Mouse (Mus musculus) spleen, adult 12 weeks (tissue): ENCODE measurements around the gene Kcnq5.
"Not testable (repeated sequence)": the region's sequence is repeated elsewhere in the genome, so short reads cannot be mapped to it uniquely, and the experiment has no call there.

Experiments
- DNase-seq: peaks from one replicate; pipeline ENCODE4 v3.0.0; 2022; ENCODE audit warnings: low spot score

Kcnq5 gene

DNA sequence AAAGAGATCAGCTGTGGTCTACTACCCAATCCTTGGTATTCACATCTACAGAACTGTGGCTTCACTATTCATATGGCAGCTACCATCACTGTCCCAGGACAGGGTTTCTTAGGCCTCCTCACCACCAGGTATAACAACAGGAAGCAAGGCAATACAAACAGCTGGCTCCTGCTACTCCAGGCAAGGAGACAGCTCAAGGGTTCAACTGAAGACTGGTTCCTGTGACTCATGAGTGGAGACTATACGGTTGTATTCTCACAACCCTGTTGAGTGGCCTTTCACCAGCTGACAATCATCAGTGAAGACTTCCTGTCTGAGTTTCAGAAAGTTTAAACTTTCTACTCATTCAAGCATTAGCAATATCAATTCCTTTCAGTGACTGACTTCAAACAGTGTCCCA, 327.7 kb downstream of the Kcnq5 start:
- DNase-seq = no peak

DNA sequence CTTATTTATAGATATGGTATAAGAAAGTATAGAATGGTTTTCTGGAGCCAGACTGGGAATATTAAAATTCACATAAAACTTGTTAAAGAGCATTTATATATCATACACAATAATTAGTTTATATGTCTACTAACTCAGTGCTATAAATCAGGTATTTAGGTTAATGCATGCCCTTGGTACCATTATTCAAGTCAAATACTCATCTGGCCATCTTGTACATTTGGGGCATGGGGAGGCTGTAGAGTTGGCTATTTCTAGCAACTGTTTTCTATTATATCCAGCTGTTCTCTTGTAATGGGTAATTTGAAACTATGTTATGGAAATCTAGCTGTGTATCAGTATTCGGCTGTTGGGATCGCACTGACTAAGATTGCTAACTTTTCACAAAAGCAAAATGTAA, 339.3 kb downstream of the Kcnq5 start:
- DNase-seq = no peak

DNA sequence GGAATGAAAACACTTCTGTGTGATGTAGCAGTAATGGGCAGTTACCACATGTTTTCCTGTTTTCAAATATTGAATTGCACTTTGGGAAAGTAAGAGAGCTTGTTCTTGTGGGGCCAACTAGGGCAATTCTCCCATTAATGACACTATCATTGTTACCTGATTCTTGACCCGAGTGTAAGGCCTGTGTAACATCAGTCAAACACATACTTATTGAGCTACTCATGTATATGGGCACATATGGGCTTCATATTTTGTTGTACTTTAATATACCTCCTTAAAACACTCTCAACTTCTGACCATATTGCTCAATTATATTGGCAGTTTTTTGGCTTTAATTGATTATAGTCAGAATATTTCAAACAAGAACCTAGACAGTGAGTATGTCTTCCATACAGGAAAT, 339.7 kb downstream of the Kcnq5 start:
- no peak for DNase-seq

DNA sequence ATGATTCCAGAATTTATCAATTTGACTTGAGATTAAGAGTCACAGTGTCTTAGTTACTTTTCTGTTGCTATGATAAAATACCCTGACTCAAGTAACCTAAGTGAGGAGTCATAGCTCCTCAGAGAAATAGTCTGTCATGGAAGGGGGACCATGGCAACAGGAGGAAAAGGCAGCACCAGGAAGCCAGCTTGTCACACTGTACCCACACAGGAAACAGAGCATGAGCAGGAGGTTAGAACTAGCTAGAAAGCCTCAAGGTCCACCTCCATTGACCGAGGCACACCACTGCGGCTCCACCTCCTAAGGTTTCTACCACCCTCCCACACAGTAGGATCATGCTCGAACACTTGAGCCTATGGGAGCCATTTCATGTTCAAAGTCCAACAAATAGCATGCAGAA, 343.0 kb downstream of the Kcnq5 start:
- no peak for DNase-seq

DNA sequence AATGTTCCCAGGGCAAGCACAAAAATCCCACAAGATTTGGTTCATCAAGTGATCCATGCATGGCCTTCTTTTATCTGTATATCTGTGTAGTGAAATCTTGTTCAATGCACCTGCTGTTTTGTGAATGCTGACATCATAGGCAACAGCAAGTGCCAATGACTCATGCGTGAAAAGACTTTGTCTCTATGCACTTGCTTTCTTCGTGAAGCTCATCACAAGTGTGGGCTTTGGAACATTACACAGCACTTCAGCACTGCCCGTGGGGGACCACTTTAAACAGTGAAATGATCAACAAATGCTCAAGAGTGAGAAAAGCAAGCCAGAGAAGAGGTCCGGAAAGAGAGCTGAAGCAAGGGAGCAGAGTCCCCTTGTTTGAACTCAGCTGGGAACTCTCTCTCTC, 345.1 kb downstream of the Kcnq5 start:
- no peak for DNase-seq

DNA sequence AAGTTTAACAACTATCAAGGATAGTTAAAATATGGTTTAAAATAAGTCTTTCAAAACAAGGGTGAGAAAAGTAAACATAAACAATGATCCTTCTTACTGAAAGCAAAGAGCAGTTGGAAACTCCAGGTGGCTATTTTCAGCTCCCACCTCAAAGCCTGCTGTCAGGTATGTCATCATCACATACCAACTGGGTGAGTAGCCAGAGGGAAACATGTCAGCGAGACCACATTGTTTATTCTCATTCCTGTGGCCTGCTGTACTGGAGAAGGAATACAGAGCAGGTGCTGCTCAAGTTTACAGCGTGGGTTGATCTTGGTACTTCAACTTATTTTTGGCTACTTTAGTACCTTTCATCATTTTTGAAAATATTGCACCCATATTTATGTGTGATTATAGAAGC, 347.8 kb downstream of the Kcnq5 start:
- DNase-seq = no peak

DNA sequence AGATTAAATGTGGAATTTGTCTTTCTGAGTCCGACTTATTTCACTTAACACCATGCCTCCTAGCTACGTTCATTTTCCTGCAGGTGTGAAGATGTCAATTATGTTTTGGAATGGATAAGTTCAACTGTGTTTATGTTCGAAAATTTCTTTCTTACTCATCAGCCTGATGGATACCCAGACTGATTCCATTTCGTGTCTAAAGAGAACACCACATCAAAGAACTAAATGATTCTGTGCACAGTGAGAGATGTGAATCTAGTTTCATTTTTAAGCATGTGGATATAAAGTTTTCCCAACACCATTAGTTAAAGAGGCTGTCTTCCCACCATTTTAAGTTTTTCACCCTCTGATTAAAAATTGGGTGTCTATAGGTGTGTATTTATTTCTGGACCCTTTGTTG, 357.7 kb downstream of the Kcnq5 start:
- DNase-seq = no peak

DNA sequence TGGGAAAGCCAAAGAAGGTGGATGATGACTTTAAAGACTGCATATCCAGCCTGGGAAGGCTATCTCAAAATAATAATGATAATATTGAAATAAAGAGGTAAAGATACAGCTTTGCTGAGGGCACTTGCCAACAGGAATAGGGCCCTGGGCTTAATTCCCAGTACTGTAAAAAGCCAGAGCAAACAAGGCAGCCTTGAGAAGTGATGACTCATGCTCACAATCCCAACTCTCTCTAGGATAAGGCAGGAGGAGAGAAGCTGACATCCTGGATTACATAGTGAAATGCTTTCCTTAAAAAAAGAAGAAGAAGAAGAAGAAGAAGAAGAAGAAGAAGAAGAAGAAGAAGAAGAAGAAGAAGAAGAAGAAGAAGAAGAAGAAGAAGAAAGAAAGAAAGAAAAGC, 359.2 kb downstream of the Kcnq5 start:
- DNase-seq = no peak

DNA sequence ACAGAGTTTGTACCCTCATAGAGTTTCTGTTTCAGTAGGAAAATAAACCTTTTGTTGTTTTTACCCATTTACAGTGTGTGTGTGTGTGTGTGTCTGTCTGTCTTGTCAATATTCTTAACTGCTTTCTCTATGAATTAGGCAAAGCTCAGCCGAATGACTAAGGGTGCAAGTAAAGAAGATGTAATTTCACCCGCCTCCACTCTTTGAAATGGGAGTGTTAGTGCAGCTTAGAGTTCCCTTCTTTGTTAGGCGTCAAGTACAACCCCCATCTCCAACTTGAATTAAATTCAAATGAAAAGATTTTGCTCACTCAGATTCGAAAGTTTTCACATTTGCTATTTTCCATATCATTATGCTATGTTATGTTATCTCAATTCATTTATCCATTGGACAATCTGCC, 361.1 kb downstream of the Kcnq5 start:
- no peak for DNase-seq

DNA sequence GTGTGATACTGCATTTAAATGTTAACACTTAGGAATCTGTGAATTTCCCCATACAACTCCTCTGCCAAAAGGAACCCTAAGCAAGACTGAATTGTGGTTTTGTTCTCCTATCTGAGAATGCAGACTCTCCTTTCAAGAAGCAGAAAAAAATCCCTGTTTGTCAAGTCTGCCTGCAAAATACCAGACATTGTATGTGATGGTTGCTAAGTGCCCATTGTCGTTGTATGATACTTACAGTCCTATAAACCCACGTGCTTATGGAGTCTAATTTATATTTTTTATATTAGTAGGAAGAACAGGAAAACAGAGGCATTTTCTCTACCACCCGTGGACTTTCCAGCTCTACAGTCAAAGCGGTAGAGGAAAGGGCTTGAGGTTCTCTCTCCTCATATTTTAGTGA, 367.9 kb downstream of the Kcnq5 start:
- no peak for DNase-seq

DNA sequence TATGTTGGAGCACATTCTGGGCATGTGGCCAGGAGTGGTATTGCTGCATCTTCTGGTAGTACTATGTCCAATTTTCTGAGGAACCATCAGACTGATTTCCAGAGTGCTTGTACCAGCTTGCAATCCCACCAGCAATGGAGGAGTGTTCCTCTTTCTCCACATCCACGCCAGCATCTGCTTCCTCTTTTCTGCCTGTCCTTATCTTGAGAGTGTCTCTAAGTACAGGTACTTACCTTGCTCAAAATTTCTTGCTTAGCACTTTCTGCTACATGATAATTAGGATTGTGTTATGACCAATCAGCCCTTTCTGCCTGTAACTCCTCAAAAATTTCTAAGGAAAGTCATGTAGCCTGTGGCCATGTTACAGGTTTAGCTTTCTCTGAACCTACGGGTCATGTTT, 394.3 kb downstream of the Kcnq5 start:
- not testable (repeated sequence) for DNase-seq

DNA sequence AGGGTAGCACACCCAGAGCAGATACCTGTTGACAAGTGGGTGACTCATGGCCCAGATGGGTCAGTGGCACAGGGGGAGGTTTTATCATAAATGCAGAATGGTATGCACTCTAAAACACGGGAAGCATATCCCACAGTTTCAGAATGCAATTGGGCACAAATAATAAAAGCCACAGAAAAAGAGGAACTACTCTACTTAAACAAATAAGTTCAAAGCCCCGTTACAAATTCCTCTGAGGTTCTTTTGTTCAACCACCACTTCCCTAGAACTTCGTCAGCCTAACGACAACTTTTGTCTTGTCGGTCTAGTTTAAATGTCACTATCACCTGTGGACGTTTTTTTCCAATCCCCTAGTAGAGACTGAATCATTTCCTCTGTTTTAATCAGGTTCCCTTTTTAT, 407.1 kb downstream of the Kcnq5 start:
- no peak for DNase-seq

DNA sequence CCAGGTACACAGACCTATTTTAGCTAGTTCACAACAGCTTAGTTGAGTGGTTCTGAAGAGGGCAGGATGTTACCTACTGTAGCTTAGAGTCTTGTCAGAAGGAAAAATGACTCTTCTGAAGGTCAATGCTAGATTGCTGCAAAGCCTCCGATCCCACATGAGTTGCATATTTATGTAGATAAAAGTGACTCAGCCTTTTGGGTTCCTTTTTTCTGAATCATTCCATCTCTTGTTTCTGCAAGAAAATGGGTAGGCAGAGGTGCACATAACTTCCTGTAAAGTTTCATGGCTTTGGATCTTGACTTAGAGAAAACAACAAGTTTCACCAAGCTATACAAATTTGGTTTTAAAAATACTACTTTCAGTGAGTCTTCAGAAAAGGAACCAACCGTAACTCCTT, 409.0 kb downstream of the Kcnq5 start:
- no peak for DNase-seq

DNA sequence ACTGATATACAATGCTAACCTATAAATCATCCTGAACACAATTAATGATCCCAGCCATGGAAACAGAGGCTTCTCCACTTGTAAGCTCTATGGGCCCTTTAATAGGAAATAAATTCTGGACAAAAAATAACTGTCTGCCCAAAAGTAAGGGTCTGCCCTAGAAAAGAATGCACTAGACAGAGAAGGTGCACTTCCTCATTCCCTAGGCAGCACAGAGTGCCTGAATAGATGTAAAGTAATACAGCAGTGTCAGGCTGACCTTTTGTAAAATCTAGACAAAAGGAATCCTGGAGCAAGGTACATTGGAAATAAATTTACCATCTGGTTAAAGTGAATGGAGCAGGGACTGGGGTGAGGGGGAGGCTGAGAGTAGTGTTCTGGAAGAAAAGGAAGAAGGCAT, 417.8 kb downstream of the Kcnq5 start:
- no peak for DNase-seq

DNA sequence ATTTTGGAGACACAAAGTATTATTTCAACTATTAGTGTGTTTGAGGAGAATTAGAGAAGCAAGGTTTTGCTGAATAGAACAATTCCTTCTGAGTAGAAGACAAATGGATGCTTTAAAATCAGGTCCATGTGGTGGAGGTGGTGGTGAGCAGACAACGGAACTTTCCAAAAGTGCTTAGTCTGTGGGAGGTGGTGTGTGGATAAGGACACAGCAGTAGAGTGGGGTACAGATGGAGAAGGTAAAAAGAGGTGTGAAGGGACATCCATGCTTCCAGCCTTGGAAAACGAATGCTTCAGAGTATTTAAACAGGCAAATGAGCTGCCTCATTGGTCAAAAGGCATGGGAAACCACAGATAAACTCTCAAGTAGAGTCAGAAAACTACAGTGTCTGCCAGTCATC, 422.3 kb downstream of the Kcnq5 start:
- DNase-seq = no peak

DNA sequence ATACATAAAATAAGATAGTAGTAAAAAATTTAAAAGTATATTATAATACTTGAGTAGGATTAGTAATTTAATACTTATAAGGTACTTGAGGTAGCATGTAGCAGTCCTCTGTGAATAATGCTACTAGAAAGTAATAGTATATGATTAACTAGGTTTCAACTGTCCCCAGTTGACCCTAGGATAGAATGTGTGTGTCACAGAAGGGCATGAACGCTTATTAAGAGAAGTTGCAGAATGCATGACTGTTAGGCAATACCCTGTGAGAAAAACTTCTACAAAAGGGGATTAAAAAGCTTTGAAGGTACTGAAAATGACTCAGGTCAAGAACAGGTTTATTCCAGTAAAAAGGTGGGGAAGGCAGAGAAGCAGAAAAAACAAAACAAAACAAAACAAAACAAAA, 430.9 kb downstream of the Kcnq5 start:
- no peak for DNase-seq

DNA sequence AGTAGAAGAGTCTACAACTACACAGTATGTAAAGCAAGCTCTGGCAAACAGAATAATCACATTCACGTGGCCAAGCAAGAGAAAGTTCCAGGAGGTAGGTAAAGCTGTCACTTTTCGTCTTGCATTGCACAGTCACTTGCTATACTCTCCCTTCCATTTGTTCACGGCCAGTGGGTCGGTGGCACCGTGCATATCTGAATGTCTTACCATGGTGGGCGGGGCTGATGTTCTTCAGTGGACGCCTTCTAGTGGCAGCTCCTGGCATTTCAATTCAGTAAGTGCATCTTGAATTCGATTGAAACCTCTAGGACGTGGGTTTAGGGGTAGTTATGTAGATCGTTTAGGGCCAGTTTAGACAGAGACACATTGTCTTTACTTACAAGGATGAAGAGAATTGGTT, 439.7 kb downstream of the Kcnq5 start:
- no peak for DNase-seq

DNA sequence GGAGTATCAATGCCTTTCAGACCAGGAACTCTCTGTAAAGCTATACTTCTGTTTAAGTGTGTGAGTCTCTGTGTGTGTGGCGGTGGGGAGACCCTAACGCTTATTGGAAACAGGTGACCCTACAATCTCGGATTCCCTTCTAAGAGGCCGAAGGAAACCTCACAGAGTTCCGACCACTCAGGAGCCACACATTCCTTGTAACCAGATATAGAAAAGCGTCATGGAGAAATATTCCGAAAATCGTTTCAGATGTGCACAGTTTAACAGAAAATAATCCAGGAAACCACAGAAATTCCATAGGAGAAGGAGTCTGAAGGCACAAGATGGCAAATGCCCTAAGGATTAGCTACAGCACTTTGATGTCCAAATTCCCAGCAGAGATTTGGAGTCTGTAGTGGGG, 440.3 kb downstream of the Kcnq5 start:
- DNase-seq = no peak

DNA sequence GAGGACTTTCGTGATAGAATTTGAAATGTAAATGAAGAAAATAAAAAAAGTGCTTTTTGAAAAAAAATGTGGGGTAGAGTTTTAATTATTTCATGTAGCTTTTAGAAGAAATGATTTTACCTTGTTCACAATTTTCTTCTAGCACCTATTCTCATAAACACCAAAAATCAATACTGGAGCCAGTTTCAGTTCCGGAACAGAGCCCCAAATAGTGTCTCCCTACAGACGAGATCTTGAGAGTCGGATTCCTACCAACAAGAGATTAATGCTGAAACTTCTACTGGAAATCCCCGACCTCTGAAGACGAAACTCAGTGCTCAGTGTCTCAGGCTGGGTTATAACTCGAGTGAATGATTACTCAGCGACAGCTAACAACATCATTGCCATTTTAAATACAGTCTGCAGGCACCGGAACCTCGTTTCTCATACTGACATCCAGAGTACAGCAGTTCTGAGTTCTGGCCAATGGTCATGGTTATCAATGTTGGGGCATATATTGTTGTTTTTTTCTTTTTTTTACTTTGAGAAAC, 441.6 kb downstream of the Kcnq5 start:
- DNase-seq = no peak

DNA sequence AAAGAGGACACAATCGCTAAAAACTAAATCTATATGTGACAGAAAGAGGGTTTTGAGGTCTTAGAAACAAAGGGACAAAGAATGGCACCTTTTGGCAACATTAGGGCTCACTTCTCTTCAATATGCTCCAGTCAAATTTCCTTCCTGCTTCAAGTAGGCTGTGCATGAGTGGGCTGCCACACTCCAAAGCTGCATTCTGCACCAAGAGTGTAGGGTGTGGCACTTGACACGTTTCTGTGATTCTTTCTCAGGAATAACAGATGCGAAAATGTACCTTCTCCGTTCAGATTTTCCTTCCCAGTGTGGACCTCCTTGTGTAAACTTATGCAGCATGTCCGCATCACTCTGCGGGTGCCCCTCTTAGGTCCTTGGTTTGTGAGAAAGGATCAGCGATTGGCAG, 455.1 kb downstream of the Kcnq5 start:
- DNase-seq = no peak

DNA sequence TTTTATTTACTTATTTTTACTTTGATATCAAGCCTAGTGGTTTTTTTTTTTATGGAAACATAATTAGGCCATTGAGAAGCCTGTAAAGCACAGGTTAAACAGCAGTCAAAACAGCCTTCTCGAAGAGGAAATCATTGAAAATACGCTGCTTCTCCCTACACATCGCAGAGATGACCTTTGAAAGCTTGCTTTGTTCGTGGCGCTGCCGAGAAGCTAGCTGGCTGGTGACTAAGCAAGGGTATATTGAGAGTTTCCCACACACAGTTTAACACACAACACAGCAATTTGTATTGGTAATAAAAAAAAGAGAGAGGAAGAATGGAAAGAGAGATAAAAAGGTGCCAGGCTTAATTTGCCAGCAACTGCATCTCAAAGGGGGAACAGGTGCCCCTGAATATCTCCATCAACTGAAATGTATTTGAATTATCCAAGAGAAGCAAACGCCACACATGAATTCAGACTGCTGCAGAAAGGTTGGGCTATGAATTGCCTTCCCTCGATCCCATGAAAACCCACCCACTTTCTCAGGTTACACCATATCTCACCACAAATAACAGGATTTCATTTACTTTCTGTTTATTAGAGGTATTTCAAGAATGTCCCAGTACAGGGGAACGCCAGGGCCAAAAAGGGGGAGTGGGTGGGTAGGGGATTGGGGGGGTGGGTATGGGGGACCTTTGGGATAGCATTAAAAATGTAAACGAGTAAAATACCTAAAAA, 461.8 kb downstream of the Kcnq5 start:
- no peak for DNase-seq

DNA sequence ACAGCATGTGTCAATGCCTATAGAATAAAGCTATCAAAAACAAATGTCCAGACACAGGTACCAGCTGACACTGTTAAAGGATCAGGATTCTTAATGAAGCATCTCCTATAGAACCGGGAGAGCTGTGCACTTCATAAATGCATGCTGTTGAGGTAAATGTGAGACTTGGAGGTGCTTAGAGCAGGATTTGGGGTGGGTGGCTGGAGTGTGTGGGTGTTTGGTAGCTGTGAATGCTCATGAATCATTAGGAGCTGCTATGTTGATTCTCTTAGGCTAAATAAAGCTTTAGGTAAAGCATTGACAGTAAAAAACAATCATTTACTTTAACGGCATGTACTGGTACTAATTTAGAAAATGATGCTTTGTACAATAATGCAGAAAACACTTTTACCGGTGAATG, 465.4 kb downstream of the Kcnq5 start:
- no peak for DNase-seq

DNA sequence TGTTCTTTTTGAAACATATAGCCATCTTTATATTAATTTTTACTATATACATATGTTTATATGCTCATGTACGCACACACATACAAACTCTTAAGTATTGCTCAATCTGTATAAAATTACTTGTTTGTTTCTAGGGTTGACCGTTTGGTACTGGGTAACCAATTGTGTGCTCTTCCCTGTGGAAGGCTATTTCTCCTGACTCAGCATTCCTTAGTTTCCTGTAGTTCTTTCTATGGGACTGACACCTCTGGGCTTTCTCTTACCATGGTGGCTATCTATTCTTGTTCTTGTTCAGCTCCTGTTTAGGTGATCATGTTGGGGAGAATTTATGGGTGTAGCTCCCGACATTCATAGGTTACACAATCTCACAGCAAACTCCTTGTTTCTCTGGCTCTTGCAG, 473.1 kb downstream of the Kcnq5 start:
- DNase-seq = no peak

DNA sequence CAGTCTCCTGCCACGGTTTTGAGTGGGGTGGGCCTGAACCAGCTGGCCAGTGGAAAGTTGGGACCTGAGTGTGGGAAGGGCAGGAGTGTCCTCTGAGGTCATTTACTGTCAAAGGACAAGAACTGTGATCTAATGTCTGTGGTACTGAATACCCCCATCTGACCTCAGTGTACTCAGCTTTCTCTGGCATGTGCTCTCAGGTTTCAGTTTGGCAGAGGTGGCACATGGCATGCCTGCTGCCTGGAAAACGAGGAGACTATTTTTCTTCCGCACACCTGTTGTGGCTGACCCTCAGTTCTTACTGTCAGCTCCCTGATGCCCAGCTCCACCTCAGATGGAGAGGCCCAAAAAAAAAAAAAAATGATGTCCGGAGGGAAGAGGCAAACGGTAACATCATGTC, 475.5 kb downstream of the Kcnq5 start:
- no peak for DNase-seq

DNA sequence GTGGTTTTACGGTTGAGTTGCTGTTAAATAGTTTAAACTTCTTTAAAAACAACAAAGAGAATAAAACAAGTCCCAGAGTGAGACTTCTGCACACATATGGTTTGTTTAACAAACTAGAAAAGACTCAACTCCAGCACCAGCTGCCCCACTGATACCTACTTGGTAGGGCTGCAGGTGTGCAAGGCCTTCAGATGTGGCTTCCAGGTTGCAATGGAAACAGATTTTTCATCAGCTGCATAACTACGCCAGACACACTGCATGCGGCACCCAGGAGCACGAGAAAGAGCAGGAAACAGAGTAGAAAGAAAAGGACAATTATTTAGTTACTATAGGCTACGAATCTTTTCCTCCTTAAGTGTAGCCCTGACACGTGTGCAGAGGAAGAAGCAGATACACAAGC, 492.4 kb downstream of the Kcnq5 start:
- DNase-seq = no peak
